Mouse (Mus musculus): ENCODE data around the gene Rsad1. TPM values are rescaled to one million over a fixed set of nuclear protein-coding genes. Genes with fewer than 3 reads are reported as not detected.
A peak's percentile ranks its signal among the peaks of the same experiment; 100 is the strongest.

Gene Rsad1
- polyA plus RNA-seq, 1 experiment from 2014 or later, result 3.4 TPM

DNA sequence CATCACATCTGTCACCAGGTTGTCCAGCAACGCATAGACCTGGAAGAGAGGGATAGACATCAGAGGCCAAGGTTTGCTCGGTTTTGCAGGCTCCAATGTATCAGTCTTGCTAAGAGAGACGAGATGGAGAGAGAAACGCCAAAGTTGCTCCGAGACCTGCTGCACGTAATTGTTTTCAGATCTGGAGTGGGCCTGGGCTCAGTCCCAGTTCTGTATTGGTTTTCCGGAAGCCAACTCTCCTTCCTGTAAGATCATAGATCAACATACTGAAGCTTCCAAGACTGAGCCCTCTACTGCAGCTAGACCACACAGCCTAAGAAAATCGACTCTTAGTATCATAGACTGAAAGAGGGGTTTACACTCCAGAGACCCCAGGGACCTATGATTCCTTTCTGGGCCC is 47.6 kb downstream of the Rsad1 start:
- Histone ChIP-seq H3K27ac (no peak overlapping the region), H3K36me3 (no peaks in the 10 kb centered on the region), H3K4me2 (replicated peaks) (no peak overlapping the region), H3K4me3 (no peak overlapping the region), H3K27me3 (peaks cover 49% of the 10 kb centered on the region), H3K9me3 (replicated peaks) (no peaks in the 10 kb centered on the region), H3K9ac (no peak overlapping the region), H3K4me1 (peaks cover 26% of the 10 kb centered on the region)
- ATAC-seq (ENCODE audit: low FRiP score), result no peak
- WGBS, result 84% methylated on average over 8 of the region's 8 CpGs

DNA sequence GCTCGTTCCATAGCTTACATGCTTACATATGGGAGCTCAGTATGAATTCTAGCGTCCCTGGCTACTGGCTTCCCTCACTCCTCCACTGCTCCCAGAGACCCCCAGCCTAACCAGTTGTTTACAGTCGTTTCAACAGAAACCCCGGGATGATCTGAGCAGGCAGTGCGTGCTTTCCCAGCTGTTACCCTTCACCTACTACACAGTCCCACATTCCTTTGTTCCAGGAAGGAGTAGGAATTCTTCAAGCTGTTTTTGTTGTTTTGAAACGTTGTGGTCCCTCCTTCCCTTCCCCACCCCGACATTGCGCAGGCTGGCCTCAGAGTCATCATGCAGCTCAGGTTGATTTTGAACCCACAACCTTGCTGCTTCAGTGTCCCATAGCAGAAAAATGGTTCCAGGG is 48.7 kb downstream of the Rsad1 start:
- 23% methylated on average over 8 of the region's 8 CpGs for WGBS
- Histone ChIP-seq H3K4me1 (peaks cover 26% of the 10 kb centered on the region), H3K4me2 (replicated peaks) (peak overlapping the region; percentile 52), H3K9me3 (replicated peaks) (no peaks in the 10 kb centered on the region), H3K36me3 (no peaks in the 10 kb centered on the region), H3K9ac (no peak overlapping the region), H3K27ac (no peak overlapping the region), H3K4me3 (no peak overlapping the region), H3K27me3 (peaks cover 49% of the 10 kb centered on the region)
- no peak for ATAC-seq (ENCODE audit: low FRiP score)

DNA sequence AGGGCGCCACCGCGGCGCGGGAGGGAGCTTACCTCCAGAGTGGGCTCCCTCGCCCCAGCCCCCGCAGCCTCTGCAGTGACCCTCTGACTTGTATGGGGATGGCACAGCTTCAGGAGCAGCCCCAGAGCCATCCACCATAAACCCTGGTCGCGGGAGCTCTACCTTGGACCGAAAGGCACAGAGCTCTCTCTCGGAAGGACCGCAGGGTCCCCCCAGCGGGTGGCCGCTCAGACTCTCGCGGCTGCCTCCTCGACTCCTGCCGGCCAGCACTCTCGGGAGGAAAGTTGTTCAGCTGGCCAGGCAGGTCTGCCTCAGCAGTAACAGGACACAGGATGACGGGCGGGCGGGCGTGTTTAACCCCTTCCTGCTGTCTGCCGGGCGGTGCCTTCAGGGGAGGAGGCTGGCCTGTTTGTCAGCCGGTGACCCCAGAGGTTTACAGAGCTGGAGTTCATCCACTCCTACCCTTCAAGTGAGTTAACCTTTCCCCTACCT is 49.3 kb downstream of the Rsad1 start, which contains the start of gene Epn3:
Gene Epn3 (minus strand): TSS at position 314 of the 492 bp plus-strand sequence.
- ATAC-seq (ENCODE audit: low FRiP score), result 0 out of 2 replicates have a peak, but pooled peaks have one; percentile 38
- H3K36me3 ChIP-seq, result no peaks in the 10 kb centered on the region

DNA sequence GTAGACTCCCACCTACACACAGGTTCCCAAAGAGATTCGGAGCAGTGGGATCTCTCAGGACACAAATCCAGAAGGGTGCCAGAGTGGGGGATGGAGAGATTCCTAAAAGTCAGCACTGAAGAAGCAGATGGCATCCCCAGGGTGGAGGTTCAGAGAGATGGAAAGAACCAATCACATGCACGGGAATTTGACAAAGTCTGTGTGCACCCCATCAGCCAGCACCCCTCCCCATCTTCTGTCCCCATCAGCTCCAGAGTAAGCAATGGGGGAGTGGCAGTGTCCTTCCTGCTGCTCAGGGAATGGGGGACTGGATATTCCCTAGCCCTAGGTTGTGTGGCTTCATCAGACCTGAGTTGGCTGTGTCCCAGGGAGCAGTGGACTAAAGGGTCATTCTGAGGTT is 50.0 kb downstream of the Rsad1 start:
- Histone ChIP-seq H3K9me3 (replicated peaks) (no peaks in the 10 kb centered on the region), H3K36me3 (no peaks in the 10 kb centered on the region), H3K4me3 (peak overlapping the region; percentile 26; the same call in 1 of the 2 replicates), H3K27me3 (peaks cover 54% of the 10 kb centered on the region), H3K27ac (no peak overlapping the region), H3K4me2 (replicated peaks) (peak overlapping the region; percentile 52), H3K9ac (no peak overlapping the region), H3K4me1 (peaks cover 26% of the 10 kb centered on the region)
- ATAC-seq (ENCODE audit: low FRiP score), result peak; percentile 29; the same call in 1 of the 2 replicates
- WGBS, result 12% methylated on average over 2 of the region's 2 CpGs

More for the DNA sequence above, 49.3 kb downstream of the Rsad1 start, which contains the start of gene Epn3:
- Histone ChIP-seq H3K9ac (peak within 1 kb of the TSS; percentile 44; the same call in 1 of the 2 replicates), H3K4me1 (peaks cover 26% of the 10 kb centered on the region), H3K27ac (no peak within 1 kb of the TSS; the same call in 1 of the 2 replicates), H3K4me3 (peak within 1 kb of the TSS; percentile 26), H3K27me3 (peaks cover 52% of the 10 kb centered on the region), H3K4me2 (replicated peaks) (peak within 1 kb of the TSS; percentile 52), H3K9me3 (replicated peaks) (no peaks in the 10 kb centered on the region)
- WGBS, result 1% methylated on average over 26 of the region's 26 CpGs

DNA sequence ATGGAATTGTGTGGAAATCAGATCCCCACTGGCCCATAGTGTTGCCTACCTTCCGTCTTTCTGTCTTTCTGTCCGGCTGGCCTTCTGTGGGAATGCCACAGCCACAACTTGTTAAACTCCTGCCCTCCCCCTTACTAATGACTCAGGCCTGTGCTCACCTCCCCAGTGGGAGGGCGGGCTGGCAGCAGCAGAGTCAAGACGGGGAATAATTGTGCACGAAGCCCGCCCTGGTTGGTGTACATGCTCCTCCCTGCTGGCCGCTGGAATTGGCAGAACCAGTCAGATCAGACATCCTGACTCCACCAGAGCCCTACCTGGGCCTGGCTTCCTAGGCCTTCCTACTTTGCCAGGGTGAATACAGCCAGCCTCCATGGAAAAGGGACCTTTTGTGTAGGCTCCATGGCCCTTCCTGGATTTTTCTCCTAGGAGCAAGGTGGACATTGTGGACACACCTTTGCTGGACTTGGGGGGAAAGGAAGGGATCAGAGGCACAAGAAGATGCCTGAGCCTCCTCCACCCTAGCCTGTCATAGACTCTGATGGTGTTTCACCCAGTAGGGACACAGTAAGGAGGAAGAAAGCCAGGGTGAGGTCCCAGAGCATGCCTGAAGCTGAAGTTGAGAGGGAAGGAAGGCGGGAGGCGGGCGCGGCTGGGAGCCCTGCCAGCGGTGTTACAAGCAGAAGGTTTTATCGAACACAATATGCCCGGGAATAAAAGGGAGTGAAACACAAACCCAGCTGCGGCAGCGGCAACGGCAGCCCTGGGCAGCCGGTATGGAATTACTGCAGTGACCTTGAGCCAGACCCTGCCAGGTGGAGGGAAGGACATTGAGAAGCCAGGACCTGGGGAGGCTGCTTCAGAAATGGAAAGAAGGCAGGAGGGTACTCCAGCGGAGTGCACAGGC is 50.7 kb downstream of the Rsad1 start:
- peaks cover 59% of the 10 kb centered on the region for H3K27me3 ChIP-seq
- peak overlapping the region; percentile 17; the same call in 1 of the 2 replicates for H3K27ac ChIP-seq
- peaks cover 26% of the 10 kb centered on the region for H3K4me1 ChIP-seq
- WGBS, result 21% methylated on average over 18 of the region's 19 CpGs
- H3K36me3 ChIP-seq, result no peaks in the 10 kb centered on the region
- no peaks in the 10 kb centered on the region for H3K9me3 ChIP-seq (replicated peaks)
- H3K4me2 ChIP-seq (replicated peaks), result peak overlapping the region; percentile 52
- no peak overlapping the region for H3K9ac ChIP-seq
- H3K4me3 ChIP-seq, result no peak overlapping the region
- ATAC-seq (ENCODE audit: low FRiP score), result 0 out of 2 replicates have a peak, but pooled peaks have one; percentile 22

DNA sequence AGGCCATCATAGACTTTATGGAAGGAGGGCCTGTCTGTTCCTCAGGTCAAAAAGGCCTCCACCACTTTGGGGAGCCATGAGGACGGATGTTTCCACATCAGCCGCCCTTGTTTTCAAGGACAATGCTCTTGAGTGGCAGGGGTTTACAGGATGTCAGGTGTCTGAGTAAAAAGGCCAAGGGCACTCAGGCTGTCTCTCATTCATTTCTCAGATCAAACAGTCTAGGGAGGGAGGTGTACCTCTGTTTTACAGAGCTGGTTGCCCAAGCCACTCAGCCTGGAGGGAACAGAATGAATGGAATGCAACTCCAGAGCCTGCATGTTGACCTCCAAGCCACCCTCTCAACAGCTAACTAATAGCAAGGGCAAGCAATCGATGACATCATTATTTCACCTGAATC is 53.6 kb downstream of the Rsad1 start:
- no peak overlapping the region for H3K4me2 ChIP-seq (replicated peaks)
- WGBS, result 73% methylated on average over 3 of the region's 3 CpGs
- peaks cover 66% of the 10 kb centered on the region for H3K27me3 ChIP-seq
- peaks cover 37% of the 10 kb centered on the region for H3K4me1 ChIP-seq
- no peak overlapping the region for H3K27ac ChIP-seq
- H3K9ac ChIP-seq, result no peak overlapping the region
- no peaks in the 10 kb centered on the region for H3K9me3 ChIP-seq (replicated peaks)
- no peaks in the 10 kb centered on the region for H3K36me3 ChIP-seq
- no peak overlapping the region for H3K4me3 ChIP-seq
- no peak for ATAC-seq (ENCODE audit: low FRiP score)

DNA sequence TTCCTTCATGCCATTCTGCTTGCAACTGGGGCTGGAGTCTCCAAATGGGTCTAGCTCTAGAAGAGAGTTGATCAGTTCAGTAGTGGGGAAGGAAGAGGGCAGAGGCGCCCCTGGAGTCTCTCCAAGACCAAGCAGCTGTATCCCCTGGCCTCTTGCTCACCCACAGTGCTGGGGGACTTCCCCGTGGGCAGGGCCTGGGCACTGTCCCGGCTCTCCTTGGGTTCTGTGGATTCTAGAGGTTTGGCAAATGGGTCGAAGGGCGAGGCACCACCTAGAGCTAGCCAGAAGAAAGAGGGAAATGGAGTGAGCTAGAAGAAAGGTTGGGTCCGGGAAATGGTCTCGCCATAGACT is 57.3 kb downstream of the Rsad1 start:
- ATAC-seq (ENCODE audit: low FRiP score), result no peak
- Histone ChIP-seq H3K4me3 (peak overlapping the region; percentile 52), H3K9me3 (replicated peaks) (no peaks in the 10 kb centered on the region), H3K36me3 (no peaks in the 10 kb centered on the region), H3K9ac (no peak overlapping the region), H3K4me2 (replicated peaks) (peak overlapping the region; percentile 81), H3K27me3 (peaks cover 57% of the 10 kb centered on the region), H3K27ac (no peak overlapping the region), H3K4me1 (peaks cover 11% of the 10 kb centered on the region)
- WGBS, result 64% methylated on average over 7 of the region's 7 CpGs

DNA sequence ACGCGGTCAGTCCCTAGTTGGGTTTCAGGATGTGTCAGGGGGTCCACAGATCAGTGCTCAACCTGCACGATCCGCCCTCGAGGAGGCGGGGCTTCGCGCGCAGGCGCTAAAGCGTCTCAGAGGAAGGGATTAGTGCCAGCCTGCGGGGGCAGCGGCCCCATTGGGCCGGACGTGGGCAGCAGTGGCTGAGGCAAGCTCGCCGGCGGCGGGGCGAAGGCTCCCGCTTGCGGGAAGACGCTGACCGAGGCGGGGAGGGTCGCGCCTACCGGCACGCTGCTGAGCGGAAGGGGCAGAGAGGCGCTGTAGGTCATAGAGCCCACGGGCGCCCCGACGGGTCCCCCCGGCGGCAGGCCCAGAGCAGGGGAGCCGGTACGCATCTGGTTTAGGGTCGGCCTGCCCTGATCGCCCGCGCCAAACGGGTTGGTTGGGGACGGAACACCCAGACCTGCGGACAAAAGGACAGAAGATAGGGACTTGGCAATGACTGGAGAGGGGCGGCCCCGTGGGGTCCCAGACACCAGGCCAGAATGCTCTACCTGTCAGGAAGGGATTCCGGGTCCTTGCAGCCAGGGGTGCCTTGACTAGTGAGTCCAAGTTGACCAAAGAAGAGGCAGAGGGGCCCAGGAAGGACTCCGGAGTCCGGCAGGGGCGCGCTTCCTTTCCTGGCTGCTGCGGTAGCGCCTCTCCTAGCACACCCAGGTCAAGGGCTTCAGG is 57.9 kb downstream of the Rsad1 start:
- no peaks in the 10 kb centered on the region for H3K9me3 ChIP-seq (replicated peaks)
- peaks cover 11% of the 10 kb centered on the region for H3K4me1 ChIP-seq
- WGBS, result 6% methylated on average over 54 of the region's 55 CpGs
- ATAC-seq (ENCODE audit: low FRiP score), result peak; percentile 46; the same call in 1 of the 2 replicates
- H3K27me3 ChIP-seq, result peaks cover 62% of the 10 kb centered on the region
- H3K27ac ChIP-seq, result no peak overlapping the region
- H3K4me2 ChIP-seq (replicated peaks), result peak overlapping the region; percentile 81
- H3K36me3 ChIP-seq, result no peaks in the 10 kb centered on the region
- H3K4me3 ChIP-seq, result peak overlapping the region; percentile 52
- H3K9ac ChIP-seq, result peak overlapping the region; percentile 78

Other genes with a start within 250 kb of the Rsad1 start
- gene Luc7l3, start 227.3 kb downstream of the Rsad1 start, polyA plus RNA-seq (2016; fragmentation: Nextera tagmentation; extraction: Ambion mirVana), result 153 and 167 TPM in 2 replicates
- gene Ankrd40, start 221.3 kb downstream of the Rsad1 start, polyA plus RNA-seq (2016; fragmentation: Nextera tagmentation; extraction: Ambion mirVana), result 27.3 and 28.7 TPM in 2 replicates
- 0.81 and 1.2 TPM in 2 replicates for gene Abcc3, start 156.3 kb downstream of the Rsad1 start, polyA plus RNA-seq (2016; fragmentation: Nextera tagmentation; extraction: Ambion mirVana)
- 19.1 and 21.4 TPM in 2 replicates for gene Cacna1g, start 75.1 kb downstream of the Rsad1 start, polyA plus RNA-seq (2016; fragmentation: Nextera tagmentation; extraction: Ambion mirVana)
- 0.08 TPM in 1 of 2 replicates, not detected in the other for gene Spata20, start 63.1 kb downstream of the Rsad1 start, polyA plus RNA-seq (2016; fragmentation: Nextera tagmentation; extraction: Ambion mirVana)
- 1.7 and 2.5 TPM in 2 replicates for gene Epn3, start 49.3 kb downstream of the Rsad1 start, polyA plus RNA-seq (2016; fragmentation: Nextera tagmentation; extraction: Ambion mirVana)
- gene Mycbpap, start 27.5 kb downstream of the Rsad1 start, polyA plus RNA-seq (2016; fragmentation: Nextera tagmentation; extraction: Ambion mirVana), result 4.2 and 5.2 TPM in 2 replicates
- gene Chad, start 15.8 kb upstream of the Rsad1 start, polyA plus RNA-seq (2016; fragmentation: Nextera tagmentation; extraction: Ambion mirVana), result 0.98 and 1.5 TPM in 2 replicates
- 3.3 and 3.5 TPM in 2 replicates for gene Acsf2, start 52.6 kb upstream of the Rsad1 start, polyA plus RNA-seq (2016; fragmentation: Nextera tagmentation; extraction: Ambion mirVana)
- 208 and 212 TPM in 2 replicates for gene Lrrc59, start 80.5 kb upstream of the Rsad1 start, polyA plus RNA-seq (2016; fragmentation: Nextera tagmentation; extraction: Ambion mirVana)
- gene Mrpl27, start 104.5 kb upstream of the Rsad1 start, polyA plus RNA-seq (2016; fragmentation: Nextera tagmentation; extraction: Ambion mirVana), result 126 and 131 TPM in 2 replicates
- gene Eme1, start 104.7 kb upstream of the Rsad1 start, polyA plus RNA-seq (2016; fragmentation: Nextera tagmentation; extraction: Ambion mirVana), result 20.8 and 21.3 TPM in 2 replicates
- gene Xylt2, start 128.3 kb upstream of the Rsad1 start, polyA plus RNA-seq (2016; fragmentation: Nextera tagmentation; extraction: Ambion mirVana), result 19.4 and 20.3 TPM in 2 replicates
- 0.12 TPM in 1 of 2 replicates, not detected in the other for gene Gm11541, start 155.2 kb upstream of the Rsad1 start, polyA plus RNA-seq (2016; fragmentation: Nextera tagmentation; extraction: Ambion mirVana)
- 0.23 and 0.38 TPM in 2 replicates for gene Cdc34b, start 192.5 kb upstream of the Rsad1 start, polyA plus RNA-seq (2016; fragmentation: Nextera tagmentation; extraction: Ambion mirVana)
- gene Tmem92, start 233.4 kb upstream of the Rsad1 start, polyA plus RNA-seq (2016; fragmentation: Nextera tagmentation; extraction: Ambion mirVana), result not detected in 2 replicates